Mouse (Mus musculus): Measurements from ENCODE around the gene Rbm19. TPM values are rescaled to one million over a fixed set of nuclear protein-coding genes. Genes with fewer than 3 reads are reported as not detected.

Rbm19 gene
- polyA plus RNA-seq, 1 experiment: 2.3 TPM

DNA sequence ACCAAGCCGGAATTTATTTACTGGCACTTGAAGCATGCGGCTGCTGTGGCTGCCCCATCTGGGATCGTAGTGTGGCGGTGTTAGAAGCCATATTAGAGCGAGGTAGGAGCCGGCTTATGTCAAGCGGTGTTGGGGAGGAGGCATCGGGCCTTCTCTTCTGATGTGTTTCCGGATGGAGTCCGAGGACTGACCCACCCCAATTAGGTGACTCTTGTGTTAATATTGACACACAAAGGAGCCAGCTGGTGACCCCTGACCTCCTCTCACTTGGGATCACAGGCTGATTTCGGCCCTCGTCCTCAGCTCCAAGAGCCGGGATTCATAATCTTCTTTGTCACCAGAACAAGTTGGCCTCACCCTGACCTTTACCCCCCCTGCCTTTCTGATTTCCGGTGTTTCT, 109.1 kb downstream of the Rbm19 start:
- no peak overlapping the region for H3K4me3 ChIP-seq (replicated peaks)
- no peaks in the 10 kb centered on the region for H3K36me3 ChIP-seq (ENCODE audit: control insufficient read depth)
- no peak for TF ChIP-seq GATA1 (IDR thresholded peaks at IDR 0.05; ENCODE audit: low read length)
- TF ChIP-seq TAL1 (IDR thresholded peaks at IDR 0.05; ENCODE audit: low read length): no peak
- H3K4me1 ChIP-seq (ENCODE audit: control insufficient read depth): no peaks in the 10 kb centered on the region
- H3K27me3 ChIP-seq (ENCODE audit: control insufficient read depth): no peaks in the 10 kb centered on the region
- no peaks in the 10 kb centered on the region for H3K9me3 ChIP-seq (ENCODE audit: control insufficient read depth, low read length)

- Histone ChIP-seq H3K4me1 (ENCODE audit: control insufficient read depth) (no peaks in the 10 kb centered on the region), H3K36me3 (ENCODE audit: control insufficient read depth) (no peaks in the 10 kb centered on the region), H3K4me3 (replicated peaks) (no peak overlapping the region), H3K27me3 (ENCODE audit: control insufficient read depth) (peaks cover 5% of the 10 kb centered on the region; the same call in 1 of the 2 replicates), H3K9me3 (ENCODE audit: control insufficient read depth, low read length) (no peaks in the 10 kb centered on the region)
- TF ChIP-seq TAL1 (IDR thresholded peaks at IDR 0.05; ENCODE audit: low read length) (no peak), GATA1 (IDR thresholded peaks at IDR 0.05; ENCODE audit: low read length) (no peak)
These were observed 112.5 kb downstream of the Rbm19 start for GRCm38 (mm10) chr5:120228613-120229409.

GRCm38 (mm10) chr5:120231435-120232147, 115.3 kb downstream of the Rbm19 start:
- no peak for TF ChIP-seq GATA1 (IDR thresholded peaks at IDR 0.05; ENCODE audit: low read length)
- TF ChIP-seq TAL1 (IDR thresholded peaks at IDR 0.05; ENCODE audit: low read length): no peak

GRCm38 (mm10) chr5:120235147-120235546, 118.9 kb downstream of the Rbm19 start:
- no peak overlapping the region for H3K4me3 ChIP-seq (replicated peaks)
- H3K4me1 ChIP-seq (ENCODE audit: control insufficient read depth): no peaks in the 10 kb centered on the region
- no peak for TF ChIP-seq GATA1 (IDR thresholded peaks at IDR 0.05; ENCODE audit: low read length)
- no peak for TF ChIP-seq TAL1 (IDR thresholded peaks at IDR 0.05; ENCODE audit: low read length)
- H3K27me3 ChIP-seq (ENCODE audit: control insufficient read depth): peaks cover 5% of the 10 kb centered on the region; the same call in 1 of the 2 replicates
- no peaks in the 10 kb centered on the region for H3K36me3 ChIP-seq (ENCODE audit: control insufficient read depth)
- no peaks in the 10 kb centered on the region for H3K9me3 ChIP-seq (ENCODE audit: control insufficient read depth, low read length)

More at GRCm38 (mm10) chr5:120231435-120232147, 115.3 kb downstream of the Rbm19 start:
- Histone ChIP-seq H3K9me3 (ENCODE audit: control insufficient read depth, low read length) (no peaks in the 10 kb centered on the region), H3K4me3 (replicated peaks) (no peak overlapping the region), H3K4me1 (ENCODE audit: control insufficient read depth) (no peaks in the 10 kb centered on the region), H3K27me3 (ENCODE audit: control insufficient read depth) (peaks cover 5% of the 10 kb centered on the region; the same call in 1 of the 2 replicates), H3K36me3 (ENCODE audit: control insufficient read depth) (no peaks in the 10 kb centered on the region)

- H3K27me3 ChIP-seq (ENCODE audit: control insufficient read depth): peaks cover 4% of the 10 kb centered on the region; the same call in 1 of the 2 replicates
- H3K36me3 ChIP-seq (ENCODE audit: control insufficient read depth): no peaks in the 10 kb centered on the region
- no peak overlapping the region for H3K4me3 ChIP-seq (replicated peaks)
- H3K4me1 ChIP-seq (ENCODE audit: control insufficient read depth): no peaks in the 10 kb centered on the region
- no peak for TF ChIP-seq TAL1 (IDR thresholded peaks at IDR 0.05; ENCODE audit: low read length)
- no peaks in the 10 kb centered on the region for H3K9me3 ChIP-seq (ENCODE audit: control insufficient read depth, low read length)
These were observed 119.3 kb downstream of the Rbm19 start for GRCm38 (mm10) chr5:120235571-120235970.

DNA sequence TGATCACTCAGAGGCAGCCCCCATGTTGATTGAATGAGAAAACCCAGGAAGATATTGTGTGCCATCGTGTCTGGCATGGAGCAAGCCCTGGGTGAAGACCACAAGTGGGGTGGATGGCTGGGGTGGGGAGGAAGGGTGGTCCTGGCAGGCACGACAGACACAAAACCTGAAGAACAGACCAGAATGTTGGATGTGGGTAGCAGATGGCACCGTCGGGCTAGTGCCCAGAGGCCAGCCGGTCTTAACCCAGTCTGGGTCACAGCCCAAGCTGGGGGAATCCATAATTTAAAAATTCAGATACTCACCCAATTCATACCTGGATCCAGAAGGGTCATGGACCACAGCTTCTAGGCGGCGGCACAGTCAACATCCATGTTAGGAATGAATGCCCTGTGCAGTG, 123.8 kb downstream of the Rbm19 start:
- TF ChIP-seq TAL1 (IDR thresholded peaks at IDR 0.05; ENCODE audit: low read length) (no peak), GATA1 (IDR thresholded peaks at IDR 0.05; ENCODE audit: low read length) (no peak)
- Histone ChIP-seq H3K36me3 (ENCODE audit: control insufficient read depth) (no peaks in the 10 kb centered on the region), H3K4me1 (ENCODE audit: control insufficient read depth) (no peaks in the 10 kb centered on the region), H3K9me3 (ENCODE audit: control insufficient read depth, low read length) (no peaks in the 10 kb centered on the region), H3K27me3 (ENCODE audit: control insufficient read depth) (no peaks in the 10 kb centered on the region; the same call in 1 of the 2 replicates), H3K4me3 (replicated peaks) (no peak overlapping the region)

DNA sequence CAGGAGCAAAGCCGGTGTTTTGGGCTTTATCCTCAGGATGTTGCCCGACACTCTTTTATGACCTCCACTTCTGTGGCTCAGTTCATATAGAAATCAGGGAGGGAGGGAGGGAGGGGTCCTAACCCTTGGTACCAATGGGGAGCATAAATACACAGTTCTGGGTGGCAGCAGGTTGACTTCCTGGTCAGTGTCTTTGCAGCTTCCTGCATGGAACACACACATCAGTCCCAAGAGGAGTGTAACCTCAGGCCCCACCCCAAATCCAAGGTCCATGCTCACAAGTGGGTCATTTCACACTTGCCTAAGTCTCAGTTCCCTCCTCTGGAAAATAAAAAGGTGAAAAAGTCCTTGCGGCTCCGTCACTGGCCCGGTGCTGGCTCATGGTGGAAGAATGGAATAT, 129.1 kb downstream of the Rbm19 start:
- Histone ChIP-seq H3K4me3 (replicated peaks) (no peak overlapping the region), H3K36me3 (ENCODE audit: control insufficient read depth) (no peaks in the 10 kb centered on the region), H3K4me1 (ENCODE audit: control insufficient read depth) (no peaks in the 10 kb centered on the region), H3K9me3 (ENCODE audit: control insufficient read depth, low read length) (no peaks in the 10 kb centered on the region), H3K27me3 (ENCODE audit: control insufficient read depth) (no peaks in the 10 kb centered on the region; the same call in 1 of the 2 replicates)
- TF ChIP-seq GATA1 (IDR thresholded peaks at IDR 0.05; ENCODE audit: low read length) (no peak), TAL1 (IDR thresholded peaks at IDR 0.05; ENCODE audit: low read length) (no peak)
